Mouse (Mus musculus) MEL (cell line): ENCODE results near the gene Olfr523.

ENCODE experiments used
- CTCF ChIP-seq, 3 experiments: IDR thresholded peaks in 2 of 3; conservative IDR thresholded peaks in 1 of 3; 2 replicates each; pipeline ENCODE4 v1.5.1; 2011 to 2012; ENCODE audit warnings: low read length in 3 of 3, low read depth in 2 of 3, mild to moderate bottlenecking in 2 of 3, improper control_type of control experiment in 1 of 3, inconsistent platforms in 1 of 3, mixed read lengths in 1 of 3, moderate library complexity in 1 of 3; ENCODE audit not compliant: control insufficient read depth in 1 of 3, insufficient read depth in 1 of 3, poor library complexity in 1 of 3, severe bottlenecking in 1 of 3
- EP300 ChIP-seq, 2 experiments: IDR thresholded peaks; 2 replicates each; pipeline ENCODE4 v1.6.1; 2011; ENCODE audit warnings: improper control_type of control experiment in 2 of 2, low read length in 2 of 2, low read depth in 1 of 2, mild to moderate bottlenecking in 1 of 2
- POLR2A ChIP-seq, 2 experiments: IDR thresholded peaks; 2 replicates each; pipeline ENCODE4 v1.6.1; 2011 to 2012; ENCODE audit warnings: low read length in 2 of 2, mild to moderate bottlenecking in 2 of 2, control low read depth in 1 of 2, improper control_type of control experiment in 1 of 2, low read depth in 1 of 2, moderate library complexity in 1 of 2; ENCODE audit not compliant: control insufficient read depth in 1 of 2, insufficient read depth in 1 of 2, poor library complexity in 1 of 2
- TCF12 ChIP-seq: IDR thresholded peaks from 2 replicates; pipeline ENCODE4 v1.6.1; 2014; ENCODE audit warnings: low read depth, mild to moderate bottlenecking, inconsistent platforms, low read length, improper control_type of control experiment, moderate library complexity
- ZNF384 ChIP-seq: IDR thresholded peaks from 2 replicates; pipeline ENCODE4 v1.6.1; 2012; ENCODE audit warnings: low read depth, mild to moderate bottlenecking, inconsistent platforms, low read length, improper control_type of control experiment

GRCm38 (mm10) chr7:140169386-140169785 is 3.6 kb upstream of the Olfr523 start:
- TF ChIP-seq TCF12 (no peak), POLR2A (IDR thresholded peaks at IDR 0.05; ENCODE audit: control insufficient read depth in 1 of 2, insufficient read depth in 1 of 2, low read depth in 1 of 2, low read length in 2 of 2, poor library complexity in 1 of 2) (no peak), EP300 (IDR thresholded peaks at IDR 0.05; ENCODE audit: low read depth in 1 of 2, low read length in 2 of 2) (no peak), ZNF384 (no peak), CTCF (IDR thresholded peaks at IDR 0.05 in 2 of 3, conservative IDR thresholded peaks at IDR 0.05 in 1 of 3; ENCODE audit: control insufficient read depth in 1 of 3, insufficient read depth in 1 of 3, low read depth in 2 of 3, low read length in 3 of 3, poor library complexity in 1 of 3, severe bottlenecking in 1 of 3) (no peak)
